Mouse (Mus musculus): ENCODE data around the gene Esp8.
"Not testable (repeated sequence)": the region's sequence is repeated elsewhere in the genome, so short reads cannot be mapped to it uniquely, and the experiment has no call there.

Esp8 gene

GRCm38 (mm10) chr17:40519818-40520217 is at the start of gene Esp8:
Esp8 (plus strand) TSS chr17:40520022.
- DNase-seq (ENCODE audit: low spot score), result no peak

GRCm38 (mm10) chr17:40483566-40483965 is 36.3 kb upstream of the Esp8 start:
- DNase-seq (ENCODE audit: low spot score), result not testable (repeated sequence)

GRCm38 (mm10) chr17:40495468-40496185 is 24.2 kb upstream of the Esp8 start:
- DNase-seq (ENCODE audit: low spot score), result not testable (repeated sequence)

GRCm38 (mm10) chr17:40529813-40530212 is 10.0 kb downstream of the Esp8 start:
- no peak for DNase-seq (ENCODE audit: low spot score)

- DNase-seq (ENCODE audit: low spot score), result no peak
Observed at GRCm38 (mm10) chr17:40531147-40531546, 11.3 kb downstream of the Esp8 start.

GRCm38 (mm10) chr17:40547005-40547404 is 27.2 kb downstream of the Esp8 start:
- not testable (repeated sequence) for DNase-seq (ENCODE audit: low spot score)

GRCm38 (mm10) chr17:40553470-40553869 is 33.6 kb downstream of the Esp8 start:
- no peak for DNase-seq (ENCODE audit: low spot score)

- DNase-seq (ENCODE audit: low spot score), result no peak
Observed at GRCm38 (mm10) chr17:40561207-40561606, 41.4 kb downstream of the Esp8 start, which contains the start of gene Esp6. Esp6 (plus strand) TSS chr17:40561507.

Measured in retina, embryonic 14.5 days (tissue).